Mouse (Mus musculus) retina, adult 2 months (tissue): Measurements from ENCODE around the gene Nkain2.
"Not testable (repeated sequence)": the region's sequence is repeated elsewhere in the genome, so short reads cannot be mapped to it uniquely, and the experiment has no call there.

Experiments
- DNase-seq: peaks from one replicate; pipeline ENCODE4 v3.0.0-alpha.2; 2012; ENCODE audit warnings: low read depth, low spot score

Nkain2 gene

DNA sequence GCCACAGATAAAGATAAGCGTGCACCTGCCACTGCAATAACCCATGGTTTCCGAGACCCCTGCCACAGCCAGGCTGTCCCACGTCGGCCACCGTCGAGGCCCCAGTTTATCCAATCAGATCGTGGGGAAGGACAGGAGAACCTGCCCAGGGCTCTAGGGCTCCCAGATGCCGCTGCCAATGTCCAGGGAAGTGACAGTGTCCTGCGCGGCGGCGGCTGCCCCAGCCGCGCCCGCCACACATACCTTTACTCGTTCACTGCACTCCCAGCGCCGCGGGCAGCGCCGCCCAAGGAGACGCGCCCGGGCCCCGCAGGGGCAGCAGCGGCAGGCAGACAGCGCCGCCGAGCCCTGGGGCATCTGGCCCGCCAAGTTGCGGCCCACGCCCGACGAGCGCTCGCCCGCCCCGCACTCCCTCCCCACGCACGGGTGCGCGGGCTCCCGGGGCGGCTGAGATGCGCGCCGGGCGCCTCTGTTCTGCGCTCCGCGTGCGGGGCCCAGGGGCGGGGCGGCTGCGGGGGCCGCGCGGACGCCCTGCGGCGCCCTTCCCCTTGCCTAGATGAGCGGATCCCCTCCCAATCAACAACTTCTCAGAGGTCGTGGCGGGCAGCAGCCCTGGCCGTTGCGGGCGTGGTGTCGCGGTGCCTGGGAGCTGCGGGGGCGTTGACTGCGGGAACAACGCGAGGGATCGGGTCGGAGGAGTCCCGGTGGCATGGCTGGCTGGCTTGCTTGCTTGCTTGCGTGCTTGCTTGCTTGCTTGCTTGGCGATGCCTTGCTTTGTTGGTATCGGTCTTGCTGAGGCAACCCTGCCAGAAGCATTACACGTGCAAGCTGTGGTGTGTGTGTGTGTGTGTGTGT, at the start of gene Nkain2:
TSS of gene Nkain2 (minus strand) at position 811 of the 855 bp plus-strand sequence.
- no peak for DNase-seq

DNA sequence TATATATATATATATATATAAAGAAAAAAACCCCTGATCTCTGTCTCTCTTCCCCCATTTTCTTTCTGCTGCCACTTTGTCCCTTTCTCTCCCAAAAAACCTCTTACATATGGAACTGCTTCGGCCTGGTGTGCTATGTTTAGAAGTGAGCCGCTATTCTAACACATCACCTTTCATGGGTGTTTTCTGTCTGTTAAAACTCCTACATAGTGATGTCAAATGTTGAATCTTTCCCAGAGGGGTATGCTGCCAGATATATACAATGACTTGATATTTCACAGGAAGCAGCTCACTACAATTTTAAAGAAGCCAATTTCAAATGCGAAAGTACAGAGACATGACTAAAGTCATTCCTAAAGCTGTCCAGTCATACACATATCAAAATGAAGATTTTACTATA, 49.6 kb upstream of the Nkain2 start:
- DNase-seq: no peak

DNA sequence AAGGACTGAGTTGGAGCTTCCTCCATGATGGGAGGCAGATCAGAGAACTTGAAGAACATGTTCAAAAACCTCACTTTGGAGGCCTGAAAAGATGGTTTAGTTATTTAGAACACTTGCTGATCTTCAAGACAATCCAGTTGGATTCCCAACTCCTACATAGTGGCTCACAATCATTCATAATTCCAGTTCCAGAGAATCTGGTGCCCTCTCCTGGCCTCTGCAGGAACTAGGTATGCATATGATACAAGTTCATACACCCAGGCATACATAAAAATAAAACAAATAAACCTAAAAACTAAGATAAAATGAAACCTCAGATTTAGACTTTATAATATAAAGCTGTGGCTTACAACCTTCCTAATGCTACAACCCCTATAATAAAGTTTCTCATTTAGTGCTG, 4.8 kb upstream of the Nkain2 start:
- no peak for DNase-seq

DNA sequence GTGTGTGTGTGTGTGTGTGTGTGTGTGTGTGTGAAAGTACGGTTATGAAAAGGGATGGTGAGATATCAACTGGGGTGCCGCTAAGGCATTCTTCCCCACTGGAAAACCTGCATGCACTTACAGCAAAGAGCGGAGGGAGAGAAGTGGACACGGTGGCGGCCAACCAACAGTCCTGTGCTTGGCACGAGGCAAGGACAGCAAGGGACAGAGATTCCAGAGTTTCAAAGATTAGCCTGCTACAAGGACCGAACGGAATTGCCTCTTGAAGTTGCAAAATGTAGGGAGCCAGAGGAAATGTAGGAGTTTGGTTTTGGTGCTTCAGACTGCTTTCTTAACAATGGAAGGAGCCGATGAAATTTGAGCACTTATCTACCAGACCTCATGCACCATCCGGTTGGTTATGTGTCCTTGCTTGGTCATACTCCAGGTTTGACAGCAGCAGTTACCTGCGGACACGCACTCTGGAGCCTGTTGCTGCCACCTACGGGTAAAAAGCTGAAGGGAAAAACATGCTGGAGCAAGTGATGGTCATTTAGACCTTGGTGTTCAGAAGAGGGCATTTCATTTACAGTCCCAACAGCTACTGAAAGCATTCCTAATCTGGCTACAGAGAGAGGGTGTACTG, 357 bp upstream of the Nkain2 start:
- DNase-seq: no peak

DNA sequence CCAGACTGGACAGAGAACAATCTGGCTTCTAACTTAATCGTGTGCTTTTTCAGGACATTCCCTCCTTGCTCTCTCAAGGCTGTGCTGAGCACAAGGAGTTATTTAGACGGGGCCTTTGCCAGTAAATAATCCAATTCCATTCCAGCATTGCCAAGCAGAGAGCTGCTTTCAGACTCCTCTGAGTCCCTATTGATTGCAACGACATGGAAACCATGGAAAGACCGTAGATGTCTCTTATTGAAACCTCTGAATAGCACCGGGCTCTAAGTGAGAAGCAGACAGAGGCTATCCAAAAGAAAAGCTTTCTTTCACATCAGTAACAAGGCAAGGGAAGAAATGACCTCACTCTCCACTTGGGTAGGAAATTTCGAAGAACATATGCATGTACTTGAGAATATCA, 8.3 kb downstream of the Nkain2 start:
- no peak for DNase-seq

DNA sequence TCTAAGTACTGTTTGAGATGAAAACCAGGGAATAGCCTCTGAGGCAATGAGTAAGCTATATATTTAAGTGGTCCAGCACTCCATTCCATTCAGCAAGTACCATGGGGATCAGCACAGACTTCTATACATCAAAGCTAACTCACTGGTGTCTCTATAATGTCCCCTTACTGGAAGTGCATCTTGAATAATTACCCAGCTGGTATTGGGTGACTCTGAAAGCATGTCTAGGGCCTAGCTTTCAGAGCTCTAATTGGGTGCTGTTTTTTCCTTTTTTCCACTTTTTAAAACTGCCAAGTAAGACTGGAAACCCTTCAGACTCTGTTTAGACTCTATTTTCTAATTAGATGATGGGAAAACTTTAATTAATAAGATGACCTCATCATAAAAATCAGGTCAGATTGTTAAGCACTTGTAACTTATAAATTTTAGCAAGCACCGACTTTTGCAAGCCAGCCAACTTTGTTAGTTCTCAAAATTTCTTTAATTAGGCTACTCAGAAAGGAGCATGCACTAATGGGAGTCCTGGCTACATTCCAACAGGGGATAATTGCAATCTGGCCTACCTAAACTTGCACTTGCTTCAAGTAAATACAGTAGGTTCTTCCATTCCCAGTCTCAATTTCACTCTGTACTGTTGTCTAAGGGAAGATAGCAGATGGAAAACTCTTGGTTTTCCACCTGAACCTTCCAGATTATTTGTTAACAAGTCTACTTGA, 19.4 kb downstream of the Nkain2 start:
- DNase-seq: no peak

DNA sequence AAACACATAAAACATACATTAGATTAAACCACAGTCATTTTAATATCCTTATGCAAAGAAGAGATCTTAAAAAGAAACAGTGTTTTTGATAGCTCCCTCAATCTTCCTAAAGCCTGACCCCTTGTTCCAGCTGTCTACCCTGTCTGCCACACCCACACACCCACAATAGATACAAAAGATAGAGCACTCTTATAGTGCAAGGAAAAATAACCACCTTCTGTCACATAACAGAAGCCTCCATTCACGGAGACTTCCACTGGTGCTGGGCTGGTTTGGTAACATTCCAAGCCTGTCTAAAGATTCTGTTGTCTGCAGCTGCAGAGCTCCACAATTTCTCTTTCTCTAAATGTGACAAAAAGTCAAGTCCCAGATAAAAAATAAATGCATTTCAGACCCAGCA, 20.7 kb downstream of the Nkain2 start:
- no peak for DNase-seq

DNA sequence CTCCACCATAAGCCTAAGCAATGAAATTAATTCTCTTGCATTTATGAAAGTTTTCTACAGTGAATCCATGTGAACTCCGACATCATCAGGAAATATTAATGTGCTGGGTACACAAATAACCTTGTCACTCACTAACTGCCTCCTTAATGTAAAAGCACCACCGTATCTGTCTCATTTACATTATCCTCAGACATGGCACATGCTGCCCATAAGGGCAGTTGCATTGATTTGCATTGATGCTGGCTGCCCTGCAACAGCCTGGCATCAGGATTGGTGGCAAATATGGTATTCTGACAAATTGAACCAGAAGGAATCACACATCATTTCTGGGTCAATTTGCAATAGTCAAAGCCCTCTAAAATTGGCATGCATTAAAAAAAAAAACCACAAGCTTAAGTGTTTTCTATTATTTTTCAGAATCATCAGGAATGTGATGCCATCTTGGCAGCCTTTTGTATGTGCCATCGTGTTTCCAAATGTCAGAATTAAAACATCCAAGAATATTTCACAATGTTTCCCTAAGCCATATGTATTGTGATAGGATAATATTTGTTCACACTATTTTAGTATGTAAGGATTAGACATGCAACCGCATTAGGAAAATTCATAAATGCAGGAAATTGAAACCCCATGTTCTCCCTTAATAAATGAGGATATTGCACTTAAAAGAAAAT, 74.9 kb downstream of the Nkain2 start:
- no peak for DNase-seq

DNA sequence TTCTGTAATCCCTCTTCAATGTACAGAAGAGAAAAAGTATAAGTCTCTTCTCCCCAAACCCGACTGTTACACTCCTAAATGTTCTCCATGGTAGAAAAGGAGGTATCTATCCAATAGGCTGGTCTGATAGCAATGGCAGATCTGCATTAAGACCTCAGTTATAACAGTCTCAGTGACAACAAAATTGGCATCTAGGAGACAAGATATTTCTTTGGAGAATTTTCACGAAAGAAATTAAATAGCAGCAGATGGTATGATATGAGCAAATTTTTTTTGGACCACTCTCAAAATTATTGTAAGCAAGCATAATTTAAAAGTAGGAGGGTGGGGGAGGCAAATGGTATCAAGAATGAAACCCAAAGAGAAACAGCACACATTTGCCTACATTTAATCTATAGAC, 94.0 kb downstream of the Nkain2 start:
- DNase-seq: no peak

DNA sequence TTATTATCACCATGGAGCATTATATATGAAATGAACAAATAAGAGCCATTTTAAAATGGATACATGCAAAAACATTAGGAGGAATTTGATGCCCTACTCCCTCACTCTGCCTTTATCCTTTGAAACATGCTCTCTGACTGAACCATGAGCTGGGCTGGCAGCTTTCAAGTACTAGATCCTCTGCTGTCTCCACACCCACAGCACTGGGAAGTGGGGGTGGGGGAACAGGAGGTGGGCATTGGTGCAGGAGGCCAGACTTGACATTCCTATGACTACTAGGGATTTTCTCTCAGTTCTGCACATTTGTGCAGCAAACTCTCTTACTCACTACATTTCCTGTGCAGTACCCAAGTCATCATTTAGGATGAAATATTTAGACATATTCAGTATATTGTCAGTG, 99.7 kb downstream of the Nkain2 start:
- no peak for DNase-seq

DNA sequence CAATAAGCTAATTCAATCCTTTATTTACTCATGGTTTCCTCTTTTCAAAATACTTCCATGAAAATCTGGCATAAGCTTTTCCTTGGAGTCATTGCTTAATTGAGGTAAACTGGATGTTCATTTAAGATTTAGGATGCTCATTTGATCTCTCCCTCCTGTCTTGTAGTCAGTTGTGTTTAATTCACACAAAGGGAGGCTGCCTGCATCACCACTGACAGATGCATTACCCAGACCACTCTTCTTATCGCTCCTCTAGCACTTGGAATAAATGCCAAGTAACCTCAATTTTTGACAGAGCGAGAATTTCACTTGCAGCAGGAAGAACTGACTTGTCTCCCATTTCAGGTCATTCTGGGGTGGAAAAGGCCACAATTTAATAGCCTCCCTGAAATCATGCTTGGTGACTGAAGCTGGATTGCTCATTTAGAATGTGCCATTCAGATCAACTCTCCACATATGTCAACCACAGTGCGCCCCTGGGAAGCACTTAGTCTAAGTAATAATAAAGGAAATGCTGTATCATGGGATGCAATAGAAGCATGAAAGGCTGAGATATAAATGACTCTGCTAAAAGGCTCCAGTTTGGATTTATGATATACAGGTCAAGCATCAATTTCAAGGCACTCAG, 107.4 kb downstream of the Nkain2 start:
- no peak for DNase-seq

DNA sequence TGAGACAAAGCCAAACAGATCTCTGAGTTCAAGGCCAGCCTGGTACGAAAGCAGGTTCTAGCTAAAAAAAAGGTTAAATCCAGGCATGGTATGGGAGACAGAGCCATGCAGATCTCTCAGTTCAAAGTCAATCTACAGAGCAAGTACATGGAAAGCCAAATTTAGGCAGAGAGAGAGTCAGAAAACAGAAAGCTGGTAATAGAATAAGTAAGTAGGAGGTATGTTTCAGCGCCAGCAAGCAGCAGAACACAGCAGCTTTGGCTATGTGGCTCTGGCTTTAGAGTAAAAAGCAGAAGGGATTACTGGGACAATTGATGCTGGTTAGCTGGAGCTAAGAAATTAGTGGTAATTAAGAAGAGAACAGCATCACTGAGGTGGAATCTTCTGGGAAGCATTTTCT, 151.3 kb downstream of the Nkain2 start:
- DNase-seq: no peak

DNA sequence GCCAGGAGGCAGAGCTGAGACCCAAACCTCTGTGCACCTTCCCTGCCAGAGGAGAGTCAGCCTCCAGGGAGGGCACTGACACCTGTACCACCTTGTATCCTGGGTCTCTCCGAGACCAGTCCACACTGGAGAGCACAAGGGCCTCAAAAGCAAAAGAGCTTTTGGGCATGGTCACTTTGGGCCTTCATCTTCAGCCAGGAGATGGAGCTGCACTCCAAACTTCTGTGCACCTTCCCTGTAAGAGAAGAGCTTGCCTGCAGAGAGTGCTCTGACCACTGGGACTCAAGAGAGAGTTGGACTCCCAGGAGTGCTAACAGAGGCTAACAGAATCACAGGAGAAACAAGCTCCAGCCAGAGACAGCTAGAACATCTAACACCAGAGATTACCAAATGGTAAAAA, 183.7 kb downstream of the Nkain2 start:
- not testable (repeated sequence) for DNase-seq

DNA sequence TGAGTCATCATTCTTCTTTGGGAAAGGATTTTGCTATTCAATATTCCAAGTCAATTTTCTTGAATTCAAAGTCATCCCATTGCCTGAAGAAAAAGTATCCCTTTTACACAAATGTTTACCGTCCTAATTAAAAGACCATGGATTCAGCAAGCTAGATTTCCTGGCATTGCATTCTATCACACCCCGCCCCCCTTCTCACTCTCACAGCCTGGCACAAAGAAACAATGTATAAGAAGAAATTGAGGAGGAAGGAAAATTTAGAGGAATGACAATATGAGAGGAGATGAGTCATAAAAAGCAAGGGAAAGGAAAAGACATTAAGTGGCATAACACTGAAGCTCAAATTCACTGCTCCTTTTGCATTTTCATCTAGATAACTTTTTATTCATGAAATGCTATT, 193.6 kb downstream of the Nkain2 start:
- DNase-seq: no peak

DNA sequence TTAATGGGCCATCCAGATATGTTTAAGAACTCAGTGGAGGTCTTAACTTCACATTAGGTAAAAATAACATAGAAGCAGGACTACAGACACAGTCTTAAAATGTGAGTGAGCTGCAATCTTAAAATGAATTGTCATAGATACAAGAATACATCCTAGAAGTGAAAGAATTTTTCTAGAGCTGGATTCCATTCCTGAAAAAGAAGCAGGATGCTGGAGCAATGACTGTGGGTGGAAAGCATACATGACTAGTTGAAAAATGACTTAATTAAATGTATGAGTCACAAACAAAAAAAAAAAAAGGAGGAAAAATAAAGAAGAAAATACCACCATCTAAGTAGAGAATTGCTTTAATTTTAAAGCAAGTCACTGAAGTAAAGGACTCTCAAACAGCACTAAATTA, 205.7 kb downstream of the Nkain2 start:
- no peak for DNase-seq

DNA sequence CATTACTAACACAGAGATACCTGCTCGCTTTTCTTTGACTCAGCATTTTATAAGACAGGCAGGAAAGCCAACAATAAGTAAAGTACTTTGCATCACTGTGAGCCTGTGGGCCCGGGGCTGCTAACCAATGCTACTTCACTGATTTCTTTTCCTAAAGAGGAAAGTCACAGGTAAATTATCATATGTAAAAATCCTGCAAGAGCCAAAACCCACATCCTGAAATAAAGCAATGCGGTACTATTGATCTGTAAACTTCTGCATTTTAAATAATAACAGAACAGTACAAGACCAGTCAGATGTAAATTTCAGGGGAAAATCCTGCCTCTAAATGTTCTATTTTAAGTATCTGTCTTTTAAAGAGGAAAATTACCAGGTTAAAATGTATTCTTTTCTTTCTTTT, 250.0 kb downstream of the Nkain2 start:
- DNase-seq: no peak

DNA sequence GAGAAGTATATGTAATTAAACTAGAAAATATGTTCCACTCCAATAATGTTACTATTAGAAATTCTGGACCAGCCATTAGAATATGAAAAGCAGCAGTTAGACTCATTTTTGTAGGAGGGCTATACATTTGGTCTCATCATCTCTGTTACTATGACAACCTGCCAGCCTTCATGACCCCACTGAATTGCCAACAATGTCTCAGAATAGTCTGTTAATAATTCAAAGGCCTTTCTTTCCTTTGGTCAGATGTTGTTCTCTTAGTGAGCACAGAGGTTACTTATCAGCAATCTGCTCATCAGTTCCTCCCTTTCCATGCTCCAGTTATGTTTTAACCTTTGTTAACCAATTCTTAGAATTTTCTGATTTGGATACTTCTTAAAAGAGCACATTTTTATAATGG, 251.1 kb downstream of the Nkain2 start:
- DNase-seq: no peak

DNA sequence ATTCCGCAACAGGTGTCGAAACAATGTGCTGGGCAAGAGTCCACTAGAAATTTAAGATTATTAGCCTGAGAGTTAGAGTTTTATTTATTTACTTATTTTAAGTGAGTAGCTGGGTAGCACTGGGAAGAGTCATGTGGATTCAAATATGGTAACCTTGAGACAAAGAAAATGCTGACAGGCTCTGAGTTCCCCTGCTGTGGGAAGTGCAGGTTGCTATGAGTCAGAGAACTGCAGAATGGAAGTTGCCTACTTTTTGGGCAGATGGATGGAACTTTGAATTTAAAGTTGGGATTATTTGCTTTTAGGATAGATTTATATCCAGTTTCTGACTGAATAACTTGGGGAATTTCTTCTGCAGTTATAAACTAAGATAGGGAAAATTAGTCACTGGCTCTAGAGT, 259.2 kb downstream of the Nkain2 start:
- DNase-seq: no peak

DNA sequence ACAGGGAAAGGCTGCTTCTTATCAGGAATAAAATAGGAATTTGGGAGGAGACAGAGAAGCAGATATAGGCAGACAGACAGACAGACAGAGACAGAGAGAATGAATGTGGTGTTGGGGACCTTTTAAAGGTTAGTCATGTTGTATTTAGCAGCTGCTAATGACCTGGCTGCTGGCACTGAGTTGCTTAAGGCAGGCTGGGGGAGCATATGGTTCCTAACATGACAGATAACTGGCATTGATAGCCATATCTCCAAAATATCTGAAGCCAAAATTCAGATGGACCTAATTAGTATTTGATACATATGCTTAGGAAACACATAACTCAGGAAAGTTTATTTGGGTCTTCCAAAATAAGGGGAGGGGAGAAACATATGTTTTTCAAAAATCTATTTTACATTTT, 285.8 kb downstream of the Nkain2 start:
- DNase-seq: no peak

DNA sequence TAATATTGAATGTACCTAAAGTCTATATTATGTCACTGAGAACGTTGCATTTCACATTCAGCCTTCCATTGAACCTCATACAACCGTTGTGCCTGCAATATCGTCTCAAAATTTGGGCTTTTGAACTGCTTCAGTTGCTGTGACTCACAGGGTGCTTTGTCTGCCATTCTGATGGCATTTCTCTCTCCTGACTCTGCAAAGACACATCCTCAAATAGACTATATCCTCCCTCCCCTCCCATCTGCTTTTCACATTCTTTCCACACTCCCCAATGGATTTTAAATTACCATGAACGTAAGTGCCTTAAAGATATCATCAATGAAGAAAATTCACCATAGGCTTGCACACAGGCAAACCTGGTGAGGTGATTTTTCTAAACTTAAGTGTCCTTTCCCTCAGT, 287.5 kb downstream of the Nkain2 start:
- no peak for DNase-seq

DNA sequence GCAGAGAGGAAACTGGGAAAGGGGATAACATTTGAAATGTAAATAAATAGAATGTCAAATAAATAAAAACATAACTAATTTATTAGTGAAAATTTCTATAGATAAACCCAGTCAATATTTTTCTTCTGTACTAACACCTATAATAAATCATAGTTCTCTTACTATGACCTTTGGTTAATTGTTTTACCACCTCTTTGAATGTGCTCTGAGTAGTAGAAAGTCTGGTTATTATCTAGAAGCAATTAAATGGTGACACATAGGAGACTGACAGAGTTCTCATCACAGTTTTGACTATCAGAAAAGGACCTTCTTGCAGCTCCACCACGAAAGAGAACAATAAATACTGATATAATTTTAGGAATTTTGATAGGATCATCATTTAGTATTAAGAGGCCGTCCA, 295.3 kb downstream of the Nkain2 start:
- DNase-seq: no peak

DNA sequence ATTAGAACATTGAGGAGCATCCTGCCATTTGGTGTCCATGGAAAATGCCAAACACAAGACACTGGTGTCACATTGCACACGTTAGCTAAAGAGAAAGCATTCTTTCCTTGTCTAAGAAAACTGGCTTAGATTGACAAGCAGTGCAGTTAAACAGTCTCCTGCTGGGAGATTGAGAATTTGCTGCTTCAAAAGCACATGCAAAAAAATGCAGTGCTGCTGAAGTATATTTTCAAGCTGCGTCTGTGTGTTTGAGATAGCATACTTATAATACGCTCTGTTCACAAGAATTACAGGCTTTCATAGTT, 313.0 kb downstream of the Nkain2 start:
- DNase-seq: no peak
